Mouse (Mus musculus): ENCODE measurements around the gene Ngef.

Gene Ngef

GRCm38 (mm10) chr1:87573800-87574215 lies at the start of gene Ngef:
Ngef (minus strand) TSS chr1:87573870.
- DNase-seq: no peak

DNA sequence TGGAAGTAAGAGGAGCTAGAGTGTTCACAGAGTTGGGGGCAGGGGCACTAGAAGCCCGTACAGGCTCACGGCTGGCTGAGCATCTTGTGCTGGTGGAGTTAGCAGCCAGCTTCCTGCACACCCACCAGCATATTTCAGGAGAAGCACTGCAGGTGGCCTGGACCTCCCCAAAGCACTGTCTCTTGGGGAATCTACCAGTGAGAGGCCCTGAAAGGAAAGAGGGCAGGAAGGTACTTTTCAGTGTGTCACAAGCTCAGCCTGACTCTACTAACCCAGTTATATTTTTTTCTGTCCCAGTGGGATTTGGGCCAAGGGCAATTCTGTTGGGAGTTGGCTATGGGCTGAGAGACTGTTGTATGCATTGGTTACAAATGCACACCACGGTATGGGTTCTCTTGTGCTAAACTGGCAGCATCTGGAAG lies 48.2 kb upstream of the Ngef start:
- no peak for DNase-seq

GRCm38 (mm10) chr1:87621146-87621857 lies 47.6 kb upstream of the Ngef start:
- no peak for DNase-seq

GRCm38 (mm10) chr1:87620693-87621092 lies 47.0 kb upstream of the Ngef start:
- no peak for DNase-seq

DNA sequence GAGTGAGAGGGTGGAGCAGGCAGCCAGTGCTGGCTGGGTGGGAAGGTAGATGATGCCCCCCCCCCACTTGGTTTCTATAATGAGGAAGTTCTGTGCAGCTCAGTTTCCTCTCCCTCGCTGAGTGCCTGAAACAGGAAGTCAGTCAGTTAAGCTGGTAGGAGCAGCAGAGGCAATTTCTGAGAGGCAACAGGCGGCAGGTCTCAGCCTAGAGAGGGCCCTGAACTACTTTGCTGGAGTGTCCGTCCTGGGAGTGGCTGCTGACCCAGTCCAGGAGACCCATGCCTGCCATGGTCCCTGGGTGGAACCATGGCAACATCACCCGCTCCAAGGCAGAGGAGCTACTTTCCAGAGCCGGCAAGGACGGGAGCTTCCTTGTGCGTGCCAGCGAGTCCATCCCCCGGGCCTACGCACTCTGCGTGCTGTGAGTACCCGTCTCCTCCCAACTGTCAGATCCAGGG lies 46.6 kb upstream of the Ngef start, which contains the start of gene Inpp5d:
TSS of gene Inpp5d (plus strand) at position 102 of the 458 bp plus-strand sequence.
- no peak for DNase-seq

- DNase-seq: no peak
These were observed 41.1 kb upstream of the Ngef start for GRCm38 (mm10) chr1:87614576-87615295.

- peak; percentile 60 for DNase-seq
These were observed 34.9 kb upstream of the Ngef start for GRCm38 (mm10) chr1:87608416-87609046.

GRCm38 (mm10) chr1:87607385-87608091 lies 33.9 kb upstream of the Ngef start:
- DNase-seq: no peak

- no peak for DNase-seq
These were observed 31.6 kb upstream of the Ngef start for GRCm38 (mm10) chr1:87605296-87605695.

GRCm38 (mm10) chr1:87603389-87603788 lies 29.7 kb upstream of the Ngef start:
- DNase-seq: no peak

DNA sequence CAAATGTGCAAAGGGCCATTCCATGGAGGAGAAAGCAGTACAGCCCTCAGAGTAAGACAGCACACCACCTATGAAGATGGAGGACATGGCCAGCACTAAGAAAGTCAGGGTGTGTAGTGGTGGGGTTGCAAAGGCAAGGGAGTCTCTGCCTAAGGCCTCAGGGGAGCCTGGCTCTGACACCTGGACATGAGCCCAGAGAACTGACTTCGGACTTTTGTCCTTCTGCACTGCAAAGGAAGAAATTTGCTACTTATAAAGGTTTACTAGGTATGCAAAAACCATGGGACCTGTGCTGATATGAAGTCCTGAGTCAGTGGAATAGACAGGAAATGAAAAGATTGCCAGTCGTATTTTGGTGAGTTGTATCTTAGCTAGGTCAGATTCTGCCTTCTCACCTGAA lies 28.1 kb upstream of the Ngef start:
- DNase-seq: no peak

GRCm38 (mm10) chr1:87600533-87600932 lies 26.9 kb upstream of the Ngef start:
- no peak for DNase-seq

- no peak for DNase-seq
These were observed 21.0 kb upstream of the Ngef start for GRCm38 (mm10) chr1:87594671-87595070.

DNA sequence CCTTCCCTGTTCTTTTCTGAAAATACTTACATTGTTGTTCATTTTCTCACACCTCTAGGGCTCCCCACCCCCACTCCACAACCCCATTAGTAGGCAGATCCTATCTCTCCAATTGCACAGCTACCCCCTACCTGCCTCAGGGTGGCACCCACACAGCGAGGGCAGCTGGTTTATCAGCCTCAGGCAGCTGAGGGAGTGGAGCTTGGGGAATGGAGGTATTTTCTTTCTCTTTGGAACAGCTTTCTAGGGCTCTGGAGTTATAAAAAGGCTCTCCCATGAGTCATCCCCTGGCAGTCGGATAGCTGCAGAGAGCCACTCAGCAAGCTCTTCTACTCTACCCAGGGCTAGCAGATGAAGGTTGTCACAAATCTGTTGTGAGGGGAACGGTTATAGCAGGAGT lies 20.6 kb upstream of the Ngef start:
- no peak for DNase-seq

DNA sequence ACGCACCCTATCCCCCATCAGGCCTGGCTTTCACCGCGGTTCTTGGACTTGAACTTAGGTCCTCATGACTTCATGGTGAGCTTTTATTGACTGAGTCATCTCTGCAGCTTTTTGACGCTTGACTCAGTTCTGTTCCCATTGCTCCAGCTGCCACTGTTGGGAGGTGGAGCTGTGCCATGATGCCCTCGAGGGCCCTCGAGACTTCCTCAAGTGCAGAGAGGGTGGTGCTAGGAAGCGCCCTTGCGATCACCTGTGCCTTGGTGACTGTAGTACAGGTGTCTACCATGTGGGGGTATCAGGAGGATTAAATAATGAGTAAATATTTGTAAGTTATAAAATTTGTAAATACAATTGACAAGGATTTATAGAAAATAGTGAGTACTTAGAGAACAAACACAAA lies 16.3 kb upstream of the Ngef start:
- DNase-seq: no peak

- no peak for DNase-seq
These were observed 15.5 kb upstream of the Ngef start for GRCm38 (mm10) chr1:87589162-87589561.

- DNase-seq: peak; percentile 45
These were observed 7.2 kb upstream of the Ngef start for GRCm38 (mm10) chr1:87580824-87581223.

DNA sequence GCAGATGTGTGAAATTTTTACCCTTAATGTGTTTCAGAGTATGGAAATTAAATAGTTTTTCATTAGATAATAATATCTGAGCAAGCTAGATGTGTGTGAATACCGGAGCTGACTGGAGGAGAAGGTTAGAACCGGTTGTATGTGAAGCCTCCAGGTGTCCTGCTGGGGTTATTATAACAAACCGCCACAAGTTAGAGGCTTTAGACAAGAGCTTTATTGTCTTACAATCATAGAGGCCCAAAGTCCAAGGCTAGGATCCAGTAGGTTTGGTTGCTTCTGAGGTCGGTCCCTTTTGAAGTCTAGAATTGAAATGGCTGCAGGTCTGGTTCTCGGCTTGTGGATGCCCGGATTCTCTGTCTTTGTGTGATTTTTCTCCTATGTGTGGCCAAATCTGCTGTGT lies 5.3 kb upstream of the Ngef start:
- DNase-seq: no peak

DNA sequence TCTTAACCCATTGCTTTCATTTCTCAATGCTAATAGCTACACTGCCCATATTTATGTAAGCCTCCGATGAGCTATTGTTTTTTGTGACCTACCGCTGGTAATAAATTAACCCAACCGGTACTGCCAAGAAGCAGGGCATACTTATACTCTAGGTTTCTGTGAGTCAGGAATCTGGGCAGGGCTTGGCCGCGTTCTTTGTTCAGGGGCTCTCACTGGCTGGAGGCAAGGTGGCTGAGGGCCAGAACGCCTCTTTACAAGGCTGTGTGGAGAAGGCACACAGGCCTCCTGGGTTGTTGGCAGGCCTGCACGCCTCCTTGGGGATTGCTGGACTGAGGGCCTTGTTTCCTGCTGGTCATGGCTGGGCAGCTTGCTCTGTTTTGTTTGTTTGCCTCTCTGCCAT lies 1.1 kb upstream of the Ngef start:
- DNase-seq: no peak

- DNase-seq: peak; percentile 11
These were observed 683 bp upstream of the Ngef start for GRCm38 (mm10) chr1:87574353-87574752.

- no peak for DNase-seq
These were observed 409 bp downstream of the Ngef start for GRCm38 (mm10) chr1:87573261-87573660.

- DNase-seq: peak; percentile 28
These were observed 5.3 kb downstream of the Ngef start for GRCm38 (mm10) chr1:87568398-87568797.

GRCm38 (mm10) chr1:87565760-87566159 lies 7.9 kb downstream of the Ngef start:
- no peak for DNase-seq
